Mouse (Mus musculus): ENCODE measurements around the gene Inpp5a. TPM values are rescaled to one million over a fixed set of nuclear protein-coding genes. Genes with fewer than 3 reads are reported as not detected.

Inpp5a gene
- polyA plus RNA-seq, 1 experiment = 41.4 TPM

GRCm38 (mm10) chr7:139551519-139551918, 162.6 kb downstream of the Inpp5a start:
- TF ChIP-seq CTCF (IDR thresholded peaks at IDR 0.05; ENCODE audit: control insufficient read depth, insufficient read depth, insufficient replicate concordance, low read depth, low read length) (no peak), POLR2A (IDR thresholded peaks at IDR 0.05; ENCODE audit: control insufficient read depth, low read depth, low read length) (no peak)
- no peaks in the 10 kb centered on the region for H3K27me3 ChIP-seq (ENCODE audit: control insufficient read depth, insufficient read depth, low read length)
- no peaks in the 10 kb centered on the region for H3K36me3 ChIP-seq (ENCODE audit: control insufficient read depth, insufficient read depth, low read length)
- H3K27ac ChIP-seq (ENCODE audit: control insufficient read depth, insufficient read depth, low read depth, low read length) = no peak overlapping the region
- H3K4me3 ChIP-seq (ENCODE audit: control insufficient read depth, low read depth, low read length) = no peak overlapping the region
- H3K4me1 ChIP-seq (ENCODE audit: control insufficient read depth, insufficient read depth, low read length) = no peaks in the 10 kb centered on the region

- no peaks in the 10 kb centered on the region for H3K27me3 ChIP-seq (ENCODE audit: control insufficient read depth, insufficient read depth, low read length)
- no peak overlapping the region for H3K27ac ChIP-seq (ENCODE audit: control insufficient read depth, insufficient read depth, low read depth, low read length)
- H3K4me3 ChIP-seq (ENCODE audit: control insufficient read depth, low read depth, low read length) = no peak overlapping the region
- TF ChIP-seq CTCF (IDR thresholded peaks at IDR 0.05; ENCODE audit: control insufficient read depth, insufficient read depth, insufficient replicate concordance, low read depth, low read length) (no peak), POLR2A (IDR thresholded peaks at IDR 0.05; ENCODE audit: control insufficient read depth, low read depth, low read length) (no peak)
- no peaks in the 10 kb centered on the region for H3K36me3 ChIP-seq (ENCODE audit: control insufficient read depth, insufficient read depth, low read length)
- no peaks in the 10 kb centered on the region for H3K4me1 ChIP-seq (ENCODE audit: control insufficient read depth, insufficient read depth, low read length)
These were observed 167.4 kb downstream of the Inpp5a start for GRCm38 (mm10) chr7:139556331-139556730.

- H3K36me3 ChIP-seq (ENCODE audit: control insufficient read depth, insufficient read depth, low read length) = no peaks in the 10 kb centered on the region
- TF ChIP-seq CTCF (IDR thresholded peaks at IDR 0.05; ENCODE audit: control insufficient read depth, insufficient read depth, insufficient replicate concordance, low read depth, low read length) (no peak), POLR2A (IDR thresholded peaks at IDR 0.05; ENCODE audit: control insufficient read depth, low read depth, low read length) (no peak)
- no peaks in the 10 kb centered on the region for H3K27me3 ChIP-seq (ENCODE audit: control insufficient read depth, insufficient read depth, low read length)
- no peak overlapping the region for H3K4me3 ChIP-seq (ENCODE audit: control insufficient read depth, low read depth, low read length)
- H3K27ac ChIP-seq (ENCODE audit: control insufficient read depth, insufficient read depth, low read depth, low read length) = no peak overlapping the region
- no peaks in the 10 kb centered on the region for H3K4me1 ChIP-seq (ENCODE audit: control insufficient read depth, insufficient read depth, low read length)
These were observed 168.0 kb downstream of the Inpp5a start for GRCm38 (mm10) chr7:139556746-139557526.

- Histone ChIP-seq H3K36me3 (ENCODE audit: control insufficient read depth, insufficient read depth, low read length) (no peaks in the 10 kb centered on the region), H3K27ac (ENCODE audit: control insufficient read depth, insufficient read depth, low read depth, low read length) (no peak overlapping the region), H3K4me1 (ENCODE audit: control insufficient read depth, insufficient read depth, low read length) (no peaks in the 10 kb centered on the region), H3K4me3 (ENCODE audit: control insufficient read depth, low read depth, low read length) (no peak overlapping the region), H3K27me3 (ENCODE audit: control insufficient read depth, insufficient read depth, low read length) (no peaks in the 10 kb centered on the region)
- TF ChIP-seq CTCF (IDR thresholded peaks at IDR 0.05; ENCODE audit: control insufficient read depth, insufficient read depth, insufficient replicate concordance, low read depth, low read length) (no peak), POLR2A (IDR thresholded peaks at IDR 0.05; ENCODE audit: control insufficient read depth, low read depth, low read length) (no peak)
These were observed 170.8 kb downstream of the Inpp5a start for GRCm38 (mm10) chr7:139559659-139560058.

GRCm38 (mm10) chr7:139563425-139563824, 174.5 kb downstream of the Inpp5a start:
- no peak overlapping the region for H3K27ac ChIP-seq (ENCODE audit: control insufficient read depth, insufficient read depth, low read depth, low read length)
- H3K4me3 ChIP-seq (ENCODE audit: control insufficient read depth, low read depth, low read length) = no peak overlapping the region
- no peaks in the 10 kb centered on the region for H3K27me3 ChIP-seq (ENCODE audit: control insufficient read depth, insufficient read depth, low read length)
- H3K4me1 ChIP-seq (ENCODE audit: control insufficient read depth, insufficient read depth, low read length) = no peaks in the 10 kb centered on the region
- TF ChIP-seq POLR2A (IDR thresholded peaks at IDR 0.05; ENCODE audit: control insufficient read depth, low read depth, low read length) = no peak
- TF ChIP-seq CTCF (IDR thresholded peaks at IDR 0.05; ENCODE audit: control insufficient read depth, insufficient read depth, insufficient replicate concordance, low read depth, low read length) = no peak
- no peaks in the 10 kb centered on the region for H3K36me3 ChIP-seq (ENCODE audit: control insufficient read depth, insufficient read depth, low read length)

- H3K4me1 ChIP-seq (ENCODE audit: control insufficient read depth, insufficient read depth, low read length) = no peaks in the 10 kb centered on the region
- H3K36me3 ChIP-seq (ENCODE audit: control insufficient read depth, insufficient read depth, low read length) = no peaks in the 10 kb centered on the region
- no peak overlapping the region for H3K27ac ChIP-seq (ENCODE audit: control insufficient read depth, insufficient read depth, low read depth, low read length)
- no peak for TF ChIP-seq CTCF (IDR thresholded peaks at IDR 0.05; ENCODE audit: control insufficient read depth, insufficient read depth, insufficient replicate concordance, low read depth, low read length)
- TF ChIP-seq POLR2A (IDR thresholded peaks at IDR 0.05; ENCODE audit: control insufficient read depth, low read depth, low read length) = no peak
- H3K27me3 ChIP-seq (ENCODE audit: control insufficient read depth, insufficient read depth, low read length) = no peaks in the 10 kb centered on the region
- H3K4me3 ChIP-seq (ENCODE audit: control insufficient read depth, low read depth, low read length) = no peak overlapping the region
These were observed 175.3 kb downstream of the Inpp5a start for GRCm38 (mm10) chr7:139564161-139564560.

- no peak overlapping the region for H3K27ac ChIP-seq (ENCODE audit: control insufficient read depth, insufficient read depth, low read depth, low read length)
These were observed 177.1 kb downstream of the Inpp5a start for GRCm38 (mm10) chr7:139565998-139566397.

More at GRCm38 (mm10) chr7:139565998-139566397, 177.1 kb downstream of the Inpp5a start:
- H3K27me3 ChIP-seq (ENCODE audit: control insufficient read depth, insufficient read depth, low read length) = no peaks in the 10 kb centered on the region
- no peak overlapping the region for H3K4me3 ChIP-seq (ENCODE audit: control insufficient read depth, low read depth, low read length)
- no peaks in the 10 kb centered on the region for H3K4me1 ChIP-seq (ENCODE audit: control insufficient read depth, insufficient read depth, low read length)
- TF ChIP-seq POLR2A (IDR thresholded peaks at IDR 0.05; ENCODE audit: control insufficient read depth, low read depth, low read length) = no peak
- no peak for TF ChIP-seq CTCF (IDR thresholded peaks at IDR 0.05; ENCODE audit: control insufficient read depth, insufficient read depth, insufficient replicate concordance, low read depth, low read length)
- H3K36me3 ChIP-seq (ENCODE audit: control insufficient read depth, insufficient read depth, low read length) = no peaks in the 10 kb centered on the region
